Mouse (Mus musculus): ENCODE measurements around the gene Myrfl. TPM values are rescaled to one million over a fixed set of nuclear protein-coding genes. Genes with fewer than 3 reads are reported as not detected.

Myrfl gene
- total RNA-seq, 2 experiments from 2014 or later, result not detected

DNA sequence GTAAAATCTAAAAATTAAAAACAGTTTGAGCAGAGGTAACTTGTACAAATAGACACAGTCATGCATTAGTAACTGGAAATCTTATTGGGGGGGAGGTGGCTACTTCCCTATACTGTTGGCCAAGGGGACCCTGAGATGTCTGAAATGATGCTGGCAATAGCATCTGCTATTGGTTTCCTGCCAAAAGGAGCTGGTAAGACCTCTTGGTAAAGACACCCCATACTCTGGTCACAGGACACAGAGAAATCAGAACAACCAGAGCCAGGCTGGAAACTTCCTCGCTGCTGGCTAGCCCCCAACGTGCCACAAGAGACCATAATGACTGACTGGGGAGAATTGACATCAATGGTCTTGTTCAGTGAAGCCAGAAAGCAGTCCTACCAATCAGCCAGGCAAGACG lies 55.2 kb downstream of the Myrfl start:
- ATAC-seq (replicated peaks; ENCODE audit: low FRiP score, low TSS enrichment, poor library complexity, severe bottlenecking), result no peak

DNA sequence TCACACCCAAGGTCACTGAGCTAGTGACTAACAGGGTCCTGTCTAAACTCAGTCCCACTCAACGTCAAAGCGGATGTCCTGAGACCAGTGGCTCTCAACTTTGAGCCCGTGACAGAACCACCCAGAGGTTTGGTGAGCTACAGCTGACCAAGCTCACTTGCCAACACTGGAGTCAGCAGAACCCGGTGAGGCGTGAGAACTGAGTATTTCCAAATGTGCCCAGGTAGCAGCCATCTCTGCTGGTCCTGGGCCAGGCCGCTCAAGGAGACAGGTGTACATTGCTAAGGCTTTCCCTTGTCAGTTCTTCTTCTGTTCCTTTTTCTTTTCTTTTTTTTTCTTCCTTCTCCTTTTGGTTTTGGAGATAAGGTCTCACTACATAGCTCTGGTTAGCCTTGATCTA lies 66.0 kb downstream of the Myrfl start:
- ATAC-seq (replicated peaks; ENCODE audit: low FRiP score, low TSS enrichment, poor library complexity, severe bottlenecking), result no peak

DNA sequence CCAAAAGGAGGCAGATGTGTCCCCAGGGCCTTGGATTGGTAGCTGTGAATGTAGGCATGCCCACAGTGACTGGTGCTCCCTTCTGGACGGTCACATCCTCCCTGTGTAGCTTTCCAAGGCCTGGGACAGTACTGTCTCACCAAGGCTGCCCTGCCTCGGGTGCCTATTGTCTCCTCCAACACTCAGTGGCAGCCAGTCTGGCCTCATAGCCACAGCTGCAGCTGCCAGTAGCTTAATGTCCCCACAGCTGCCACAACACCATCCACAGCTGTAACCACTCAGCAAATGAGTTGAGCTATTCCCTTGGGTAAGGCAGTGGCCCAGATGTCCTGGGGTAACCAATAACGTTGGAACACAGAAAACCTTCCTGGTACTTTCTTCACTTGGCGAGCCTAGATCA lies 68.6 kb downstream of the Myrfl start:
- no peak for ATAC-seq (replicated peaks; ENCODE audit: low FRiP score, low TSS enrichment, poor library complexity, severe bottlenecking)

DNA sequence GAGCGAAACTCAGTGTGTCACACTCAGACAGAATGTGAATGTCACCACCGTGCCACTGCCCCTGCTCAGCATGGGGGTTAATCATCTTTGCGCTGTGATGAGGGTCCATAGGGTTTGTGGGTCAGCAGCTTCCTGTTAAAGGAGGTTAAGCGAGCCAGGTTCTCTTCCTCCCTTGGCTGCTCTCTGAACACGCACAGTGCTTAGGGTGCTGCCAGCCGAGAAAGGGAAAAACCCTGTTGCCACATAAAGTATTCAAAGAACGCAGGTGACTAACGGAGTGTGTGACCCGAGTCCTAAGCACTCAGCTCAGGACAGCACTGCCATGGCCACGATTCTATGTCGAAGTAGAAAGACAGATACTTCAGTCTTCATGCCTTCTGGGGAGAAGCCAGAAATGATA lies 69.4 kb downstream of the Myrfl start:
- ATAC-seq (replicated peaks; ENCODE audit: low FRiP score, low TSS enrichment, poor library complexity, severe bottlenecking), result no peak

DNA sequence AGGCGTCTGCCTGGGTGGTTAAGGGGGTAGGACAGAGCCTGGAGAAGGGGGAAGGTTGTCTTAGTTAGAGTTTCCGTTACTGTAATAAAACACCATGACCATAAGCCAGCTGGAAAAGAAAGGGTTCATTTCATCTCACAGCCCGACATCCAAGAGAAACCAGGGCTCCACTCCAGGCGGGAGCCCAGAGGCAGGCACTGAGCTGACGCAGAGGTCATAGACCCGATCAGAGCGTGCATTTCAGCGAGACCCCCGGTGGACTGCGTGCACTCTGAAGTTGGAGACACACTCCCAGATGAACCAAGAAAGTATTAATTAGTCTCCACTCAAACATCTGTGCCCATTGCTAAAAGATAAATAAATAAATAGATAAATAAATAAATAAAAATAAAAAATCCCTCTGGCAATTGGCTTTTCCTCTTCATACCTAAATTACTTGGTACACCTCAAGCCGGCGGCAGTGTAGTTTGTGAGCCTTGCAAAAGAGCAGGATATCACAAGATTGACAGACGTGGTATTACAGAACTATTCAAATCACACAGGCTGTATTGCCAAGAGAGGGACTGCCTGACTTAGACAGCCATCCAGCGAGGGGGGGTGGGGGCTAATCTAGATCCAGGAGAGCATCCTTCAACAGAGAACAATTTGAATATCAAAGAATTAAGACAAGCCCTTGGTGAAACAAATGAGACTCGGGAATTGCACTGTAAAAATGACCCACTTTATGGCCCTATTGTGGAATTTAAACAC lies 81.2 kb downstream of the Myrfl start:
- ATAC-seq (replicated peaks; ENCODE audit: low FRiP score, low TSS enrichment, poor library complexity, severe bottlenecking), result no peak

DNA sequence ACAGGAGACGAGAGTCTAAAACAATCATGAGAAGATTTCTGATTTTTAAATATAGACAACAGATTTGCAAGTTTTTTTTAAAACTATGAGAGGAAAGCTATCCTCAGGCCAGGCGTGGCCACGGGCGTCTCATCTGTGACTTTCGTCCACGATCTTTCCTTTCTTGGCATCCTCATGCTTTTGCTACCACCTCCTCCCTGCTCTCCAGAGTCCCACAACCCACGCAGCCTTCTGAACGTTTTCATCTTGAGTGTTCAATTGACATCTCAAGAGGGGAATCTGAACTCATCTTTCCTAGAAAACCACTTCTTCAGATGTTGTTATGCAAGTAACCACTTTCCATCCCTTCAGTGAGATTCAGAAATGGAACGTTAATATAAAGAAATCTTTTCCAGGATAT lies 83.6 kb downstream of the Myrfl start:
- ATAC-seq (replicated peaks; ENCODE audit: low FRiP score, low TSS enrichment, poor library complexity, severe bottlenecking), result no peak

DNA sequence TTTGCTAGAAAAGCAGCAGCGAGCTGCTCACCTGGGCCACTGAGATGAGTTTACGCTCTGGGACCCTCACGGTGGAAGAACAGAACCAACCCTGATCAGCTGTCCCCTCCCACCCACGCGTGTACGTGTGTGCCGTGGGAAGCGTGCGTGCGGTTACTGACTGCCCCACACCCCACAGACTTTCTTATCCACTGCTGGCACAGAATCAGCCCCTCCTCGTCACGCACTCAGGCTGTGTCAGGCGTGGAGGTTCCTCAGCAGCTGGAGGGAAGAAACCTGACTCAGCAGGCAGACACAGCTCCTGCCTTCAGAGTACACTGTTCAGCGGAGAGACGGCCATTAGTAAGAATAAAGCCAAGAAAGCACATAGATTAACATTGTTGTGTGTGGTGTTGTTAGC lies 86.0 kb downstream of the Myrfl start:
- ATAC-seq (replicated peaks; ENCODE audit: low FRiP score, low TSS enrichment, poor library complexity, severe bottlenecking), result no peak

DNA sequence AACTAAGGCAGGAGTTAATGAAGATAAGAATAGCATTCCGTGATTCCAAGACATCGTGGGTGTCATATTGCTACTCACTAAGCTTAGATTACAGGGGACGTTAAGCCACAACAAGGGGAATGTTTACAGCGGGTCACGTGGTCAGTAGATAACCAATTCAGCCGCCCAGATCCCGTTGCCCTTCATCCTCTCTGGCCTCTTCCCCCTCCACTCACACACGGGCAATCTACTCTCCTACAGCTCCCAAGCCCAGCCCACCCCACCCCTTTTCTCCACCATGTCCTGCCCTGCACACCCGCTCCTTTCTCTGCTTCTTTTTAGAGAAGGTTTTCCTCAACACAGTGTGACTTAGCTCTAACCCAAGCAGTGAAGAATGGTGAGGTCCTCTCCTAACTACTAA lies 87.3 kb downstream of the Myrfl start:
- ATAC-seq (replicated peaks; ENCODE audit: low FRiP score, low TSS enrichment, poor library complexity, severe bottlenecking), result no peak

DNA sequence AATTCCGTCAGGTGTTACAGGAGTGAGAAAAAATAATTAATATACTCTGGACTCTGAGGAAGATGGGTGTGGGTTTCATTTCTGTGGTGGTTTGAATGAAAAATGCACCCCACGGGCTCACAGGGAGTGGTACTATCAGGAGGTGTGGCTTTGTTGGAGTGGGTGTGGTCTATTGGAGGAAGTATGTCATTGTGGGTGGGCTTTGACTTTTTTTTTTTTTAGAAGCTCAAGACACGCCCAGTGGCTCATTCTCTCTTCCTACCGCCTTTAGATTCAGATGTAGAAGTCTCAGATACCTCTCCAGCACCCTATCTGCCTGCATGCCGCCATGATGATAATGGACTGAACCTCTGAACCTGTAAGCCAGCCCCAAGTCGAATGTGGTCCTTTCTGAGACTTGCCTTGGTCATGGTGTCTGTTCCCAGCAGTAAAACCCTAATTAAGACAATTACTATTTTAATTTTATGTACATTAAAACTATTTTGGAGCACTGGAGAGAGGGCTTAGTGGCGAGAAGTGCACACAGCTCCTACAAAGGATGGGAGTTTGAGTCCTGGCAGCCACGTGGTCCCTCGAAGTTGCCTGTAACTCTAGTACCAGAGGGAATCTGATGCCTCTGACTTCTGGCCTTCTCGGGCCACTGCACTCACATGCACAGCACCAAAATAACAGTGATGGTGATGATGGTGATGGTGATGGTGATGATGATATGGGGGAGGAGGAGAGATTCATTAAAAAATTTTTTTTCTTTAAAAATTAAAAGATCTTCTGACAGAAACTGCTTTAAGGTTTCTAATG lies 88.0 kb downstream of the Myrfl start:
- ATAC-seq (replicated peaks; ENCODE audit: low FRiP score, low TSS enrichment, poor library complexity, severe bottlenecking), result no peak

DNA sequence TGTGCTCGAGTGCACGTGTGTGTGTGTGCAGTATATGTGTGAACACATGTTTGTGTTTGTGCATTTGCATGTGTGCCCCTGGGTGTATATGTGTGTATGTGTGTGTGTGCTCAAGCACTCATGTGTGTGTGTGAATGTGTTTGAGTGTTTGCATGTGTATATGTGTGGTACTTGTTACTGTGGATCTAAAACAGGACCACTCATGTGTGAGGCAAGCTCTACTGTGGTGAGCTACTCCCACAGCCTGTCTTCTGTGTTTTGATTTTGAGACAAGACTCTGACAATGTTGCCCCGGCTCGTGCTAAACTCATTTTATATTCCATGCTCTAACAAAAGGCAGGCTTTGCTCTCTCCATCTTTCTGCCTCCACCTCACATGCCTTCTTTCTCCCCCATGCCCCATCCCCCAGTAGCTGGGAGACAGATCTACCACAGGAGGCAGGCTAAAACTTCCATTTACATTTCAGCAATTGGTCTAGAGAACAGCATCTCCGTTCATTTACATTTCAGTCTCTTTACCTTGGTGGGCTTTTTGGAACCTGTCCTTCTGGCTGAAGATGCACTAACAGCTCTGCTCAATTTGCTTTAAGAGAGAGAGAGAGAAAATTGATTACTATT lies 94.4 kb downstream of the Myrfl start:
- ATAC-seq (replicated peaks; ENCODE audit: low FRiP score, low TSS enrichment, poor library complexity, severe bottlenecking), result no peak

DNA sequence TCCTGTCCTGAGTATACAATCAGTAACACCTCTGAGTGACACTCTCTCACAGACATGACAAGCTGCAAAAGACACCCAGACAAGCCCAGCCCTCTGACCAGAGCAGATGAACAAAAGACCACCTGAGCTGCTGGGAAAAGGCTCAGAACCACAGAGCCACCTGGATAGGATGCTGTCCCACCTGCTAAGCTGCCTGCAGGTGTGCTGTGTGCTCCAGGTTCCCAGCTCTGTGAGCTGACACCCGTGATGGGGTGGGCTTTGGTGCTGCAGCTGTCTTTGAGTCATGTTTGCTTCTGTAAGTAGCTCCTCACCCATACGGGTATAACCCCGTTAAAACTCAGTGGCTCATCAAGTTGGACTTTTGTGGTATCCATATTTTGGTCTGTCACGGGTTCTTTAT lies 95.4 kb downstream of the Myrfl start:
- no peak for ATAC-seq (replicated peaks; ENCODE audit: low FRiP score, low TSS enrichment, poor library complexity, severe bottlenecking)

DNA sequence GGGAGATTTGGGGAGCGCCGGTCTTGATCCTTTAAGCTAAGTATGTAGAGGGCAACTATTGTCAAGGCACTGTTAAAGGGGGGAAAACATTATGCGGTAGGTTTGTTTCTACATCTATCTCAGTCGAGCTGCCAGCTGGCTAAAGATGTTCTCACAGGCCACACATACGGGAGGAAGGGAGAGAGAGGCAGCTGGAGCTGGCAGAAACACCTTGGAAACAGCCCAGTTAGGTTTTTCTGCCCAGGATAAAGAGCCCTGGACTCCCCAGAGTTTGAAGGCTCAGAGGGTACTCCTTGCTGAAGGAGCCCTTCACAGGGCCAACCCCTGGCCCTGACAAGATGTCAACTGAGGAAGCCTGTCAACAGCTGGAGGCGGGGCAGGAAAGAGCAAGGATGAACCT lies 100.7 kb downstream of the Myrfl start:
- no peak for ATAC-seq (replicated peaks; ENCODE audit: low FRiP score, low TSS enrichment, poor library complexity, severe bottlenecking)

DNA sequence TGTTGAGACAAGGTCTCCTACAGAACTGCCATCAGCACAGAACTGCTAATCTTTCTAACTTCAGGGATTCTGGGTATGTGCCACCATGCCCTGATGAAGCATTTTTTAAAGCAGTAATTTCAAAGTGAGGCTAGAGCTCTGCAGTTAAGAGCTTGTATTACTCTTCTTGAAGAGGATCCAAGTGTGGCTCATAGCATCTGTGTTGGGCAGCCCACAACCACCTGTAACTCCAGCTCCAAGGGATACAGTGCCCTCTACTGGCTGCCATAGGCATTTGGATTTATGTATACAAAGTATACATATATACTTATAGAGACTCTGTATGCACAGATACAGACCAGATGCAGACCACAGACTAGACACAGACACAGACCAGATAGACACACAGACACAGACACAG lies 107.6 kb downstream of the Myrfl start:
- 0 out of 2 replicates have a peak, but pooled peaks have one; percentile 50 for ATAC-seq (replicated peaks; ENCODE audit: low FRiP score, low TSS enrichment, poor library complexity, severe bottlenecking)

DNA sequence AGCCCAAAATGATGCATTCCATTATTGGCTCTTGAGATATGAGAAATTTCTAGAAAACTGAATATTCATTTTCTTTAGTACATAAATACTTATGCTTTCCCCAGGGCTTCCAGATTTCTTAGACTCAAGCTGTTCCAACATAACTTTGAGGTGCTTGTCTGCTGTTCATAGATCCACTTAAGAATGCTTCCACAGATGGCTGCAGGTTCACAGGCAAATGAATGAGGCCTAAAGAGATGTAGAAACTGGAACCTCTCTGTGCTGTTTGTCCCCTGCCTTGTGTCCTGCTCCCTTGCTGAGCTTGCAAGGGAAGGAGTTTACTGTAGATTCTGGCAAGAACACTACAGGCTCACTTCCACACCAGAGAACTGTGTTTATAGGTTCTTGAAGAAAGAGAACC lies 108.3 kb downstream of the Myrfl start:
- no peak for ATAC-seq (replicated peaks; ENCODE audit: low FRiP score, low TSS enrichment, poor library complexity, severe bottlenecking)

DNA sequence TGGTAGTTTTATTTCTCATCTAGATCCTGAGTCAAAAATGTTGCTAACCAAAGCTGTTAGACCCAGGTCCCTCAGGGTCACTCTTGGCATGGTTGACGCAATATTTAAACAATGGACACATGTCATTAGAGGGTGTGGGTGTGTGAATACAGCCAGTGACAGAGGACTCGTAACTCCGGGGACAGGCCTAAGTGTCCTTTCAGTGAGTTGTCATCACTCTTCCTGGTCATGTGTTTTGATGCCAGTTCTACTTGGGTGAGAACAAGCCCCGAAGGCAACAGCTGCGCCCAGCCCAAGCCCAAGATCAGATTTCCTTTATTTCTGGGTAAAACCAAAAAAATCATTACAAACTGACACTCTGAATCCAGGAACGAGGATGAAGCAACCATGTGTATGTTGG lies 112.6 kb downstream of the Myrfl start:
- no peak for ATAC-seq (replicated peaks; ENCODE audit: low FRiP score, low TSS enrichment, poor library complexity, severe bottlenecking)

DNA sequence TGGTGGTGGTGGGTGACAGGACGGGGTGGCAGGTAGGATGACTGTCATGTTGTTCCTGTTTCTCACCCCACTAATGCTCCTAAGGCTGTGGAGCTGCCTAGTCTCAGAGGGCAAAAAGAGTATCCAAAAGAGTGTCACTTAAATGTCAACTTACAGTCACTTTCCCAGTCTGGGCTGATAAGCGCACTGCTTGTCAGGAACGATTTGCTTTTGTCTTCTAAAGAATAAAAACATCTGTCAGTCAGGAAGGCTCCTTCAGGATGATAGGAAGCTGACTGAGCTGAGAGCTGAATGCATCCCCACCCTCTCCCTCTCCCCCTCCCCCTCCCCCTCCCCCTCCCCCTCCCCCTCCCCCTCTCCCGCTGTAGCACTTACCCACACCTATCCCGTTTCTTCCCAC lies 113.7 kb downstream of the Myrfl start:
- no peak for ATAC-seq (replicated peaks; ENCODE audit: low FRiP score, low TSS enrichment, poor library complexity, severe bottlenecking)

DNA sequence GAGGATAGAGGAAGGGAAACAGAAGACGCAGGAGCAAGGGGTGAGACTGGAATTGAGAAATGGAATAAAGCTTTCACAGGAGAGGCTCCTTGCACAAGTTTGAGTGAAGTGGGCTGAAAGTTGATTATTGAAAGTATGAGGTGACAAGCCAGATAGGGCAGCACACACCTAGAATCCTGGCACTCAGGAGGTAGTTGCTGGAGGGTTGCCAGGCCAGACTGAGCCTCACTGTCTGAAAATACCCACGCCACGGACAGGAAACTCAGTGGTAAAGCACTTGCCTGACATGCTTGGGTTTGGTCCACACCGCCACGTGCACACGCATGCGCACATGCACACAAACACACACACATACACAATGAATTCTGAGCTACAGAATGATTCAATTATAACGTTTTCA lies 118.8 kb downstream of the Myrfl start:
- no peak for ATAC-seq (replicated peaks; ENCODE audit: low FRiP score, low TSS enrichment, poor library complexity, severe bottlenecking)

DNA sequence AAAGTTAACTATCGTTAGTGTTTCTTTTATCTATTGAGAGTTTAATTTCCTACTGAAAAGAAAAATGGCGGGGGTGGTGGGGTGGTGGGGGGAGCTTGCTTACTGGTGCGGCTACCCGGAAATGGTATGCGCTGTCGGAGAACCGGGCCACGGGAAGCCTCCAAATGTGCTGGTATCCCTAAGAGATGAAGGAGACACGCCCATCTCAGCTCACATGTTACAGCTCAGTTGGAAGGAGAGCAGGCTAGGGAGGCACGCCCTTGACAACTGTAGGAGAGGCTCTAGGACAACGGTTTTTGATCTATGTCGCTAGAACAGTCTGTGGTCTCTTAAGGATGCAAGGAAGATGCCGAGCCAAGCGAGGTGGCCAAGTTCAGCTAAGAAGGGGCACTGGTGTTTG lies 119.9 kb downstream of the Myrfl start:
- no peak for ATAC-seq (replicated peaks; ENCODE audit: low FRiP score, low TSS enrichment, poor library complexity, severe bottlenecking)

DNA sequence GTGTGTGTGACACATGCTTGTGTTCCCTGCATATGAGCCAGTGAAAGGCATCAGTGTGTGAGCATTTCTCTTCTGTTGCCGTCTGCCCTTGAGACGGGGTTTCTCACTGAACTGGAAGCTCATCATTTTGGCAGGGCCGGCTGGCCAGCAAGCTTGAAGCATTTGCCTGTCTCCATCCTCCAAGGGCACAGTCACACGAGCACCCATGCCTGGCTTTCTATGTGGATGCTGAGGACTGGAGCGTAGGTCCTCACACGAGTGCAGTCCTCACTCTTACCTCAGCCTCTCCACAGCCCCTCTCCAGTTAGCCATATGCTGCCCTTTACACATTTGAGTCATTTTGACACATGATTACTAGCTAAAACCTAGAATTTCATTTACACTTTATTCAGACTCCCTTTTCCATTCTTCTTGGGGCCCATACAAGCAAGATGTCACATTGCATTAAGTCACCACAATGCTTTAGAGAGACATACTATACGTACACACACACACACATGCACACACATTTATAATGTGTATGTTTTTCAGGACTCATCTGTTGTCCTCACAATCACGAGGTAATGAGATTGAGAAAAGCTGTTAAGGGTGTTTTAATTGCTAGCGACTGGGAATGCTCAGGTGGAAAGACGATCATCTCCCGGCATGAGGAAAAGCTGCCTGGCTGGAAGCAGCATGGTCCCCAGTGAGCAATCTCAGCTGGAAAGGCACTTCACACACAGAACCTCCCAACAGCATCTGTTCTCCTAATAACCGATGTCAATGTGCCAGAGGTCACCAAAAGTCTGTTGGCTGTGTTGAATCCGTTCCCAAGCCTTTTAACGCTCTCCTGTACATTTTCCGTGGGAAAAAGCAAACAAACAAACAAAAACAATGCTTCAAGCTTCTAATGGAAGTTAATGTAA lies 122.6 kb downstream of the Myrfl start:
- ATAC-seq (replicated peaks; ENCODE audit: low FRiP score, low TSS enrichment, poor library complexity, severe bottlenecking), result no peak

Measured in megakaryocyte-erythroid progenitor cell, adult 5-6 weeks (primary cell).